Mouse (Mus musculus) gastrocnemius, postnatal 4 days (tissue): ENCODE measurements at regions not wholly inside any gene's neighbourhood (a gene's known extent, or its start where the extent isn't known, plus 50 kb on each side); places are given as distances from the start of the nearest gene placed in this dataset.

Experiments
- DNase-seq, 2 experiments: peaks; one replicate each; pipeline ENCODE4 v3.0.0; 2021 to 2022; ENCODE audit warnings: low spot score in 2 of 2, mixed read lengths in 2 of 2

- no peak for DNase-seq
These were observed 57.7 kb downstream of the Rpl14 start for GRCm38 (mm10) chr9:120628794-120629560.

GRCm38 (mm10) chr9:120629609-120630008, 58.4 kb downstream of the Rpl14 start:
- DNase-seq: no peak

- DNase-seq: no peak
These were observed 61.6 kb downstream of the Rpl14 start for GRCm38 (mm10) chr9:120632821-120633220.

- DNase-seq: no peak
These were observed 71.4 kb downstream of the Rpl14 start for GRCm38 (mm10) chr9:120642656-120643055.

- DNase-seq: no peak
These were observed 72.1 kb downstream of the Rpl14 start for GRCm38 (mm10) chr9:120643371-120643770.

GRCm38 (mm10) chr9:120645776-120646175, 74.5 kb downstream of the Rpl14 start:
- DNase-seq: no peak

GRCm38 (mm10) chr9:120646806-120647667, 75.8 kb downstream of the Rpl14 start:
- no peak for DNase-seq

GRCm38 (mm10) chr9:120647668-120647955, 76.4 kb downstream of the Rpl14 start:
- DNase-seq: no peak

- DNase-seq: no peak
These were observed 81.5 kb downstream of the Rpl14 start for GRCm38 (mm10) chr9:120652733-120653132.

GRCm38 (mm10) chr9:120653170-120653569, 81.9 kb downstream of the Rpl14 start:
- no peak for DNase-seq

GRCm38 (mm10) chr9:120654736-120655135, 83.5 kb downstream of the Rpl14 start:
- DNase-seq: no peak

- DNase-seq: no peak
These were observed 85.7 kb downstream of the Rpl14 start for GRCm38 (mm10) chr9:120656976-120657375.

- no peak for DNase-seq
These were observed 86.5 kb downstream of the Rpl14 start for GRCm38 (mm10) chr9:120657786-120658185.

GRCm38 (mm10) chr9:120658576-120658975, 87.3 kb downstream of the Rpl14 start:
- no peak for DNase-seq

- no peak for DNase-seq
These were observed 90.0 kb downstream of the Rpl14 start for GRCm38 (mm10) chr9:120661226-120661625.

- no peak for DNase-seq
These were observed 90.5 kb downstream of the Rpl14 start for GRCm38 (mm10) chr9:120661641-120662227.

- DNase-seq: no peak
These were observed 91.9 kb downstream of the Rpl14 start for GRCm38 (mm10) chr9:120663181-120663580.

- DNase-seq: no peak
These were observed 92.8 kb downstream of the Rpl14 start for GRCm38 (mm10) chr9:120664086-120664485.

GRCm38 (mm10) chr9:120672452-120672851, 101.2 kb downstream of the Rpl14 start:
- no peak for DNase-seq

GRCm38 (mm10) chr9:120674855-120675254, 103.6 kb downstream of the Rpl14 start:
- DNase-seq: no peak

GRCm38 (mm10) chr9:120675371-120676150, 104.3 kb downstream of the Rpl14 start:
- no peak for DNase-seq
